Mouse (Mus musculus) hindbrain, postnatal 0 days (tissue): ENCODE measurements at regions not wholly inside any gene's neighbourhood (a gene's known extent, or its start where the extent isn't known, plus 50 kb on each side); places are given as distances from the start of the nearest gene placed in this dataset.
A peak's percentile ranks its signal among the peaks of the same experiment; 100 is the strongest.

Source experiments
- ATAC-seq: fragments of 200-750 bp; cut with Nextera tagmentation; 2 replicates; pipeline ENCODE4 v1.8.0; 2017; ENCODE audit warnings: mild to moderate bottlenecking, moderate TSS enrichment, moderate library complexity
- DNase-seq: peaks from one replicate; pipeline ENCODE4 v3.0.0-alpha.2; 2015; ENCODE audit warnings: low spot score
- H3K27ac ChIP-seq: fragments of 300-500 bp; sonication (generic); 2 replicates; pipeline ENCODE4 v1.5.1; 2014; ENCODE audit warnings: mild to moderate bottlenecking
- H3K27me3 ChIP-seq: fragments of 300-500 bp; sonication (generic); 2 replicates; pipeline ENCODE4 v1.6.1; 2014; ENCODE audit warnings: low read length, mixed read lengths; ENCODE audit not compliant: insufficient read depth
- H3K36me3 ChIP-seq: fragments of 300-500 bp; sonication (generic); 2 replicates; pipeline ENCODE4 v1.6.1; 2014; ENCODE audit warnings: low read length, mixed read lengths; ENCODE audit not compliant: insufficient read depth
- H3K4me1 ChIP-seq: fragments of 300-500 bp; sonication (generic); 2 replicates; pipeline ENCODE4 v1.6.1; 2014; ENCODE audit warnings: antibody characterized with exemption, low read length, mixed read lengths; ENCODE audit not compliant: insufficient read depth
- H3K4me2 ChIP-seq: fragments of 300-500 bp; sonication (generic); 2 replicates; pipeline ENCODE4 v1.6.1; 2014; ENCODE audit warnings: low read depth, mild to moderate bottlenecking, low read length, moderate library complexity, mixed read lengths
- H3K4me3 ChIP-seq: fragments of 300-500 bp; sonication (generic); 2 replicates; pipeline ENCODE4 v1.5.1; 2014; ENCODE audit warnings: low read length
- H3K9ac ChIP-seq: fragments of 300-500 bp; sonication (generic); replicated peaks from 2 replicates; pipeline ENCODE4 v1.6.1; 2014; ENCODE audit warnings: mild to moderate bottlenecking, low read length, moderate library complexity, mixed read lengths
- H3K9me3 ChIP-seq: fragments of 300-500 bp; sonication (generic); 2 replicates; pipeline ENCODE4 v1.6.1; 2016; ENCODE audit warnings: low read length, mixed read lengths
- CTCF ChIP-seq: IDR thresholded peaks from 2 replicates; pipeline ENCODE4 v1.5.1; 2016; ENCODE audit warnings: antibody characterized with exemption, control low read depth, low read depth
- WGBS: fragments of 180-500 bp; shearing (Covaris S2); extraction: QIAGEN DNeasy Blood & Tissue Kit; methylation state at CpG from one replicate; pipeline ENCODE4 v1.1.7; 2014; 5-methylcytosine and 5-hydroxymethylcytosine counted together

DNA sequence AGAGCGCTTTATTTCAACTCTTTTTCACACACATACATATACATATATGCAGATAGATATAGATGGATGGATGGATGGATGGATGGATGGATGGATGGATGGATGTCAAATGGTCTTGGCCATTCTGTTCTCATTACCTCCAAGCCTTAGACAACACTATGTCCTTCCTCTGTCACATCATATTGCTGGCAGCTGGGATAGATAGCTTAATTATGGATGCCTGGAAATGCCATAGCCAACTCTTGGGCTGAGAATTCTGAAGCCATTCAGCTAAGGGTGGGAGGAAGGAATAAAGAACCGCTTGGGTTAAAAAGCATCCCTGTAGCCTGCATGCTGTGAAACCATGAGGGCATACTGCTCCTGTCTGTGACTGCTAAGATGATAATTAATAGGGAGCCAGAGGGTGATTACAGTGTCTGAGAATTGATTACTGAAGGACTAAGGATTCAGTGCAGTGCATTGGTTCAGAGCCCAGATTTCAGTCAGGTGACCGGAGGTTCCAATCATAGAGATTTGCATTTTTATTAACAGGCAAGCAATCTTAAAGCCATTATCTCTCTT is 290.5 kb upstream of the Sema6d start:
- Histone ChIP-seq H3K27me3 (no peaks in the 10 kb centered on the region), H3K27ac (no peak overlapping the region), H3K9me3 (no peaks in the 10 kb centered on the region), H3K4me3 (no peak overlapping the region), H3K4me1 (no peaks in the 10 kb centered on the region), H3K4me2 (no peak overlapping the region), H3K9ac (no peak overlapping the region), H3K36me3 (no peaks in the 10 kb centered on the region)
- no peak for TF ChIP-seq CTCF
- DNase-seq (peak; percentile 65), ATAC-seq (peak; percentile 86)
- WGBS = 54% methylated on average over 3 of the region's 3 CpGs

DNA sequence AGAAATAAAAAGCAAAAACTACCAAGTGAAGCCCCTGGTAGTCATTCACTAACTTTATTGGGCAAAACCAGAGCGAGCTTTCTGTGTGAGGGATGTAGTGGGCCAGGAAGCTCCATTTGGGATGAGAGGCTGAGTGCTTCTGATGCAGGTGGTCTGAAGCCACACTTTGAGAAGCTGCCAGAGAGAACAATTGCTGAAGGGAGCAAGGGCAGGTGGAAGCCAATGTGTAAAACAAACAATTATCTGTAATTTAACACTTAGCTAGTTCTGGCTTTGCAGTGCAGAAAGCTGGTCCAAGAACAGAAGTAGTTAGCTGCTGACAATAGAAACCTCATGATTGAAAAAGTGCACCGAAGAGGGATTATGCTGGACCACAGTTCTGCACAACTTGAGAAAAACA is 284.1 kb upstream of the Sema6d start:
- ATAC-seq = no peak
- TF ChIP-seq CTCF = no peak
- Histone ChIP-seq H3K36me3 (no peaks in the 10 kb centered on the region), H3K4me3 (no peak overlapping the region), H3K9me3 (no peaks in the 10 kb centered on the region), H3K27ac (no peak overlapping the region), H3K4me1 (no peaks in the 10 kb centered on the region), H3K27me3 (no peaks in the 10 kb centered on the region), H3K9ac (no peak overlapping the region), H3K4me2 (no peak overlapping the region)
- DNase-seq = peak; percentile 18
- 59% methylated on average over 2 of the region's 2 CpGs for WGBS

DNA sequence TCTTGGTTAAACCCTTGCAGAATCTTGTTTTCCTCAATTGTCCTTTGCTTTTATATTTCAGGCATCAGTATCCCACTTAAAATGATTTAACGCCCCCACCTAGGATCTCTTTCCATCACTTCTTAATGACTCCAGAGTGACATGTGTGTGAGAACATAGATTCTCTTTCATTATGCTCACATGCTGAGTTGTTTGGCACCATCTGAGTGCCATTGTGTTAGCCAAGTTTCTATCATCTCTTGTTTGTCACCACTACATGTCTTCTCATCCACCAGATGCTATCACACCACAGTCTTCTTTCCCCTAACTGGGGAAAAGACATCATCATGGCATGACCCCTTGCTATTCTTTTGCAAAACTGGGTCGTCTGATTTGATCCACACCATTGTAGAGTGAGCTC is 283.4 kb upstream of the Sema6d start:
- 36% methylated on average over 2 of the region's 2 CpGs for WGBS
- H3K4me1 ChIP-seq = no peaks in the 10 kb centered on the region
- H3K27ac ChIP-seq = no peak overlapping the region

DNA sequence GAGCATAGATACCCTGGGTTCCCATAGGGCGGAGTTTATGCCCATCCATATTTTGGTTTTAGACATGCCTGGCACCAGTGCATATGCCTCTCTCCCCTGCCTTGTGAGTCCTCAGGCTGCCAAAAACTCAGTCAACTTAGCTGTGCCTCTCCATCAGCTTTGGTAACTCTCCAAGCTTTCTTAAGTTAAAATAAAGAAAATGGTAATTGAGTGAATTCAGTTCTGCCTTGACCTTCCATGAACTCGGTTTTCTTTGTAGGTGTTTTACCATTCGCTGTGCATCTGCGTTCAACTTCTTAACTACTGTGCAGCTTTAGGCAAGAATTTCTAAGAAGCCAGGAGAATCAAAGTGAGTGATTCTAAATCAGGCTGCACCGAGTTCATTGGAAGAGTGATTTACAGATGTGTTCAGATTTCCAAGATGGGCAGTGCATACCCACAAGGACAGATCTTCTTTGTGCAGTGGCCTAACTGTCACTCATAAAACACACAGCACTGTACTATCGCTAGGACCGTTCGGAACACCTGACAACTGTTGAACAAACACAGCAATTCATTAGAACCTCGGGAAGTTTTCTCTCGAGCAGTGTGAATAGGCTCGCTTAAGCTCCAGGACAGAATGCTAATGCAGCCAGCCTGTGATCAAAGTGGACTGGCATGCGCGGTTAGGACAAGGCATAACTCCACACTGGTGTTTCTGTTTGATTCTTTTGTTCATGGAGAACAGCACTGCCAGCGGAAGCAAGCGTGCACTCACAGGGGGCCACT is 276.4 kb upstream of the Sema6d start:
- Histone ChIP-seq H3K36me3 (no peaks in the 10 kb centered on the region), H3K4me2 (peak overlapping the region; percentile 5), H3K4me1 (peaks cover 5% of the 10 kb centered on the region; the same call in 1 of the 2 replicates), H3K4me3 (no peak overlapping the region), H3K9ac (no peak overlapping the region), H3K9me3 (no peaks in the 10 kb centered on the region), H3K27ac (peak overlapping the region; percentile 78), H3K27me3 (no peaks in the 10 kb centered on the region)
- ATAC-seq (peak; percentile 97), DNase-seq (peak; percentile 79)
- no peak for TF ChIP-seq CTCF
- WGBS = 26% methylated on average over 15 of the region's 15 CpGs

More for the DNA sequence above, 283.4 kb upstream of the Sema6d start:
- Histone ChIP-seq H3K9ac (no peak overlapping the region), H3K4me2 (no peak overlapping the region), H3K27me3 (no peaks in the 10 kb centered on the region), H3K36me3 (no peaks in the 10 kb centered on the region), H3K4me3 (no peak overlapping the region), H3K9me3 (no peaks in the 10 kb centered on the region)
- ATAC-seq (peak; percentile 71), DNase-seq (peak; percentile 65)
- TF ChIP-seq CTCF = no peak

DNA sequence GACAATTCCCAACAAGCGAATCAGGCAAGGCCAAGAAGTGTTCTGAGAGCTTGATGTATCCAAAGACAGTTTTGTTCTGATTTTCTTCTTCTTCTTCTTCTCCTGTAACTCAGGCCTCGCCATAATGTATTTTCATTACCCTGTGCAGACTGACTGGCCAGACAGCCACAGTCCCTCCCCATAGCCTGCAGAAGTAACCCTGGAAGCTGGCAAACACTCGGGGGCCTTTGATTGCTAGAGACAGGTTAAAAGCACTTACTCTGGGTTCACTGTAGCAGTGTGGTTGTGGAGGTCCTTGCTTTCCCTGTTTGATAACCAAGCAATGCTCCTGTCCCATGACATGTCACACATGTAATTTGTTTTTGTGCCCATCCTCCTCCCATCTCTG is 275.8 kb upstream of the Sema6d start:
- TF ChIP-seq CTCF = no peak
- WGBS = 20% methylated on average over 3 of the region's 3 CpGs
- Histone ChIP-seq H3K27me3 (no peaks in the 10 kb centered on the region), H3K4me2 (peak overlapping the region; percentile 5), H3K27ac (peak overlapping the region; percentile 78), H3K4me1 (peaks cover 5% of the 10 kb centered on the region; the same call in 1 of the 2 replicates), H3K9ac (no peak overlapping the region), H3K9me3 (no peaks in the 10 kb centered on the region), H3K4me3 (no peak overlapping the region), H3K36me3 (no peaks in the 10 kb centered on the region)
- ATAC-seq = peak; percentile 68
- peak; percentile 8 for DNase-seq

DNA sequence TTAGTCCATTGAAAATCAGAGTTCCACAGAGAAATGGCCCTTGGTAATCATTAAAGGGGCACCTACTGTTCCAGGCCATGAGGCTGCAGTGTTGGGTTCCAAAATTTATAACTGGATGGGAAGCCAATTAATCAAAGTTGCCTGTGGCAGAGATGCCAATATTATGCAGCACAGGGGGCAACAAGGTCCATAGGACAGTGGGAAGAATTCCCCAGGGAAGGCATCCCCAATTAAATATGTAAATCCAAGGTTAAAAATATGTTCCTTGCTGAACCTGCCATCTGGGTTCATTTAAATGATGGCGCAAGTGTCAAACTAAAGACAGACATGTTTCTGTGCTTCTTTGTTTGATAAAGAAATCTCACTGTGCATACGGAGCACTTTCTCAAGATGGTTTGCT is 273.1 kb upstream of the Sema6d start:
- Histone ChIP-seq H3K4me3 (no peak overlapping the region), H3K27me3 (no peaks in the 10 kb centered on the region), H3K36me3 (no peaks in the 10 kb centered on the region), H3K9ac (no peak overlapping the region), H3K4me1 (peaks cover 5% of the 10 kb centered on the region; the same call in 1 of the 2 replicates), H3K9me3 (no peaks in the 10 kb centered on the region), H3K4me2 (no peak overlapping the region), H3K27ac (no peak overlapping the region)
- ATAC-seq = no peak
- DNase-seq = peak; percentile 53
- no peak for TF ChIP-seq CTCF
- 31% methylated on average over 2 of the region's 2 CpGs for WGBS
